Mouse (Mus musculus): ENCODE measurements at regions not wholly inside any gene's neighbourhood (a gene's known extent, or its start where the extent isn't known, plus 50 kb on each side); places are given as distances from the start of the nearest gene placed in this dataset.
A peak's percentile ranks its signal among the peaks of the same experiment; 100 is the strongest.

DNA sequence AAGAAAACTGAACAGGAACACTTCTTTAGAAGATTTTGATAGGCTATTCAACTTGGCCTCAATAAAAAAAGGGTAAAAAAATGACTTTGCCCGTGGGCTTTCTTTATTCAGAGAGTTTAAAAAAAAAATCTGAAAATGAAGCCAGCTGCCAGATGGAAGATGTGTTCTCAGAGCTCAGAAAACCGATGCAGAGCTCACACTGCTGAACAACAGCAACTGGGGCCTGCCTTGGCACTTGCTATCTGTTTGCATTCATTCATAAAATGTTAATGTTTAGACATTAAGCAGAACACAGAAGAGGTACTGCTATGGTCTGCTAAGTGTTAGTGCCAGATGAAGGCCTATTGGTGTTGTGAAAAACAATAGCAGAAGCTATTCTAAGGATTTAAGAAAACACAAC is 173.8 kb upstream of the Smc2 start:
- no peak for DNase-seq (ENCODE audit: low read depth, low spot score)

DNA sequence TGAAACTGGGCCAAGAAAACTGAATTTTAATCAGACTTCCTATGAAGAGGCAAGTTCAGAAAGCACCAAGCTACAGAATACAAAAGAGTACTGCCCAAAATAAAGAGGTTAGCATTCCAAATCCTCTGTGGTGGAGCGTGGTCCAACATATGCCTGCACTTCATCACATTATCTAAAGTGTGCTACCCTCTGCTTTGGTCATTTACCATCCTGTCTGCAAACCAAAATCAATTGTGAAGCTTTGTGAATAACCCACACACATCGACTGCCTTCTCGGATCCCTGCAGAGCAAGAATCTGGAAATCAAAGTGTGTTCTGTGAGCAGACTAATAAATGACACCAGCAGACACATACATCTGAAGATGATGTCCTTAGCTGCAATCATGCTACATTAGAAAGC is 156.6 kb upstream of the Smc2 start:
- no peak for DNase-seq (ENCODE audit: low read depth, low spot score)

DNA sequence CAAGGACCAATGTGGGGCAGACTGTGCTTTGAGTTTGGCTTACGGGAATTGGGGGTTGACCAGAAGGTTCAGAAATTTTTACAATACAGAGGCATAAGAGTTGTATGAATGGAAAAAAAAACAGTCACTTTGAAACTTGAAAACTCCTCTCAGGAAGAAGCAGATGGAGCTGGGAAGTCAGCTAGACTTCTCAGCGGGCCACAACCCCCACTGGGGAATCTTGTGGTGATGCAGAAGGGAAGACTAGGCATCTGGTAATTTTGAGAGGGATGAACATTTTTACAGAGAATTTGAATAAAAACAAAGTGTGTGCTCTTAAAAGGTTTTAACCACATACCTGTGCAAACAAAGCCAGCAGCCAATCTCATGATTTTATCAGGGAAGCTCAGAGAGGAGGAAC is 154.1 kb upstream of the Smc2 start:
- no peak for DNase-seq (ENCODE audit: low read depth, low spot score)

DNA sequence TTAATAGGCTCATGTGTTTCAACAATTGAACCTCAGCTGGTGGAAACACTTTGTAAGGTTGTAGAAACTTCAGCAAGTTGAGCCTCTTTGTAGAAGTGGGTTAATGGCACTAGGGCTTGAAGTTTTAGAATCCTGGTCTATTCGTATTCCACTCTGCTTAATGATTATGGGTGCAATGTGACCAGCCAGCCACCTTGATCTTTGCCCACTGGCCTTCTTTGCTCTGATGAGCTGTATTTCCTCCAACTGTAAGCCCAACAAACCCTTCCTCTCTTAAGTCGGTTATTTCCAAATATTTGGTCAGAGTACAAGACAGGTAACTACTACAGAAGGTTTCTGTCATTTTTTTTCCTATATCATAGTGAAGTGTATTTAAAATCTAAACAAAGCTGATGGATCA is 145.4 kb upstream of the Smc2 start:
- no peak for DNase-seq (ENCODE audit: low read depth, low spot score)

DNA sequence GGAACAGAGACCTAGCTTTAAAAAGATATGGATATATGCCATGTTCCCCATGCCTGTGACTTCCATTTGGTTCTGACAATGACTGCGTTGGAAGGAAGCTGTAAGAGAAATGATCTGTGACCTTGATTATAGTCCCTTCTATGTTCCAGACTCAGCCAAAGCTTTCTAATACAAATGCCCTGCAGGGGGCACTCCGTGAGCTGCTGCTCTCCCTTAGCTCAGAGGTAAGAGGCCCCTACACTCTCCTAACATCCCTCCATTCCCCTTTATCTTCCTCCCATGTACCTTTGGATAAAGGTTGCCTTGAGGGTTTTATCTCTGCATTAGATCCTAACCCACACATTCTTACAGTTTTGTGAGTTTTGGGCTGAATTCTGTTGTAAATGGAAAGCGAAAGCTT is 139.8 kb upstream of the Smc2 start:
- peak; percentile 16 for DNase-seq (ENCODE audit: low read depth, low spot score)

DNA sequence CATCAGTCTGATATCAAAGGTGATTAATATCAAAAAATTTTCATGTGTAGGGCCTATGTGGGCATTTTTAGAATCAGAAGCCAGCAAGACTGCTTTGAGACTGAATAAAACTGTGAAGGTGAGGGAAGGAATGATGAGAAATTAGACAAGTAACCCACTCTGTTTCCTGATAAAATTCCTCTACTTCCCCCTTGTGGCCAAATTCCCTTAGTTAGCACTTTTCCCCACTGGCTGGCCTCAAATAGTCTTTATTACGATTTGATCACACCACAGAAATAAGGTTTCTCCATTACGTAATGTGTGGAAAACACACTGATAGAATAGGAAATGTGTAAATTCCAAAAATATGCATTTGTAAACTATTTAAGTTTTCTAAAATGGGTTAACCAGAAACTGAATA is 137.4 kb upstream of the Smc2 start:
- DNase-seq (ENCODE audit: low read depth, low spot score), result peak; percentile 4

DNA sequence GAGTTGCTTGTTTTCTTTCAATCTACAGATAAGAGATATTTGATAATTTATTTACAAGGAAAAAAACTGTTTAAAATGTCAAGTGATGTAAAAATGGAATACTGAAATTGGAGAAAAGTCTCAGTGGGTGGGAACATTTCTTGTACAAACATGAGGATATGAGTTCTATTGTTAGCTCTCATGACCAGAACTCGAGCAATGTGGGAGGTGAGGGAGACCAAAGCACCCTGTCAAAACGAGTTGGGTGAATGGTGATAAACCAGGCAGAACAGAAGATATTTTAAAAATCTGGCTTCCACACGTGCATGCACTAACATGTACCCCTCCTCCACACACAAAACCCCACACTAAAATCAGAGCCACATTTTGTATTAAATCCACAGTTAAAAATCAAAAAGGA is 114.7 kb upstream of the Smc2 start:
- no peak for DNase-seq (ENCODE audit: low read depth, low spot score)

DNA sequence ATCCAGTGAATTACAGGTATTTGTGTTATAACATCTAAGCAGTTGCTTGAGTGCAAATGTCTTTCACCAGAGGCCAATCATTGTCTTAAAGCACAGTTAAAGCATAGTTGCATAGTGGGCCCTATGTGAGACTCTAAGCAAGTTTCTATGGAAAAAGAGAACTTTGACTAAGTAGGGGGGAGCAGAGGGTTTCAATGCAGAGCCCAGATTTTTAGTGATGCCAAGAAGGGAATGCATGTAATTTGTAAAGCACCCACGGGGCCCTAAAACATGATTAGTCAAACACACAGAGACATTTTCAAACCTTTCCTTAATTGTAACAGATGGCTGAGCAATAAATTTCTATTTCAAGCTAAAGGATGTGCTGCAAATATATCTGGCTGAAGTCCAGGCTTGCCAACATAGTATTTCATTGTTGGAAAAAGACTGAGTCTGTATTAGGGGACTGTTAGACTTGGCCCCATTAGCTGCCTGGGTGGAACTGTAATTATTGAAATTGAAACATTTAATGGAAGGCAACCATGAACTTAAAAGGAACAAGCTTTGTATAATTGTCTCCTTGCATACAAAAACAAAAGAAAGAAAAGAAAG is 107.6 kb upstream of the Smc2 start:
- no peak for DNase-seq (ENCODE audit: low read depth, low spot score)

DNA sequence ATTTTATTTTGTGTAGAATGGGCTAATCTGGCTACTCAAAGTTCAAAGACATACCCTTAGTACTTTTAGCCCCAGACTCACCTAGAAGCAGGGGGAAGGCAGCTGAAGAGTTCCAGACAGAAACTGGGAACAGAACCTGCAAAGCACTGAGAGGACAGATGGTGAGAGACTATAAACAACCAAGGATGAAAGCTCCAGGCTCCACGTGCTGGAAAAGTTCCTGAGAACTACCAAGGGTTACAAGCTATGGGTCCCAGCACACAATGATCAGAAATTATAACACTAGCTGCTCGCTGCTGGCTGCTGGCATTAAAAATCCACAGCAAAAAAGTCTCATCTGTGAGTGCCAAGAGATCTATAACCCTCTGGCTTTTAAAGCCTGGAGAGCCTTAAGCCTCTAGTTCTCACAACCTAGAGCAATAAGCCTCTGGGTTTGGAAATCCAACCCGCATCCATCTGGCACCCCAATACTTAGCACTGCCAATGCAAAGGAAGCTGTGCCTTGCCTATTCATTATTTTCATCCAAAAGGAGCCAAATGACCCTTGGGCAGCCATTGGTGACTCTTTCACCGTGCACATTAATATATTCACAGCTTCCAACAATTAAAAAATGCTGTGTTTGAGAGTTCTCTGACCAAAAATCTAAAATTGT is 102.6 kb upstream of the Smc2 start:
- no peak for DNase-seq (ENCODE audit: low read depth, low spot score)

DNA sequence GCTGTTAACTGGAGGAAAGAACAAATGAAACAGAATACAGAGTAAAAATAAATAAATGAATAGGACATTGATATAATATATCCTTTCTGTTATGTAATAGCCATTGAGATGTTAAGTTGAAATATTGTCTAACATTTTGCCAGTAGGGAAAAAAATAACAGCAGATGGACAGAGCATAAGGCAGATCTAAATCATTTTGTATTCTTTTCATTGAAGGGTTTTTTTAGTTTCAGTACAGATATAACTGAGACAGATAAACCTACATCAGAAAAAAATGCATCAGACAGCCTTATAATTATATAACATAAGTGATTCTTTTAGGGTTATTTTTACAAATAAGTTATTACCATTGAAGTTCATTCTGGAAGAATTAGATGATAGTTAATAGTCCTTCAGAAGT is 97.8 kb upstream of the Smc2 start:
- DNase-seq (ENCODE audit: low read depth, low spot score), result no peak

DNA sequence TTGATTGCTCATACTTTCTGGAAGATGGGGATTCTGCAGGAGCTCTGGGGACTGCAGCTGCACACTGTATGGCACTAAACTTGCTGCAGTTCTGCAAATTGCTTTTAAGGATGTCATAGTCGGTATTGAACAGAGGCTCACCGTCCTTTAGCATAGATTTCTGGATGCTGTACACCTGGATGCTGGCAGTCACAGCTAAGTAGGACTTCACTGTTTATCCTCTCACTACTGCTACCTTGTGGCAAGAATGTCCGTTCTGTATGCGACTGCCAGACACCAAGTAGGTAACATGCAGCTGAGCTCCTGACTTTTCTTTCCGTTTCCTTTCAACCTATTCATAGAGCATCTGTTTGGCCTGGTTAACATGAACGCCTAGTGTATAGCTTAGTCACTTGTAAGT is 77.3 kb upstream of the Smc2 start:
- DNase-seq (ENCODE audit: low read depth, low spot score), result peak; percentile 64

DNA sequence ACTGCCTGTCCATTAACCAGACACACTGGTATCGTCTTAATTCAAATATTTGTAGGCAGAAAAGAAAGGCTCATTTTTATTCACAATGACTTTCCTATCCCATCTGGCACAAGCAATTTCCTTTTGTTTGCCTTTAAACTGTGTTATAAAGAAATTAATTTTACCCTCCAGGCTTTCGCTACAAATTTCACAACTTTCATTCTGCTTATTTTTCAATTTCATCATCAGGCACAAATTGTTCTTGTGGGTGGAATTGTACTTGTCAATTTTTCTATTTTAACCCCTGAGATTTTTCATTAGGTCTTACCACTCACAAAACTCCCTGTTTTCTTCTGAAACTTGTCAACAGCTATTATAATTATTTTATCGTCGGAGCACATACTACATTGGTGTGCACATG is 73.2 kb upstream of the Smc2 start:
- DNase-seq (ENCODE audit: low read depth, low spot score), result no peak

DNA sequence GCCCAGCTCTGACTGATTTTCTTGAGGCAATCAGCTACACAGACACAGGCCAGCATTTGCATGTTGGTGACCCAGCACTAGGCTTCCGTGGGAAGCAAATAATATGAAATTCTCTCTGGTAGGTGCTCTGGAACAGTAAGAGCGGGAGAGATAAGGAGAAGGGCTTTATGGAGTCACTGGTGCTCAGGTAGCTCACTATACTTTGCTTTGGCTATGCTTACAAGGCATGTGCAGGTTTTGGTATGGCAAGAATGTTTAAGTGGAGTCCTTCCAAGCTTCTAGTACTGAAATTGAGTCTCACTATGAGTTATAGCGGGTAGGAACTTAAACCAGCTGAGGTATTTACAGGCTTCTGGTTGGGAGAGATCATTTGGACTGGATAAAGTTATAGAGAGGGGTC is 70.5 kb upstream of the Smc2 start:
- no peak for DNase-seq (ENCODE audit: low read depth, low spot score)

Measured in R1 (cell line).